Mouse (Mus musculus) liver, embryonic 13.5 days (tissue): Measurements from ENCODE around the gene Atp7a. TPM values are rescaled to one million over a fixed set of nuclear protein-coding genes. Genes with fewer than 3 reads are reported as not detected.

Experiments used
- ATAC-seq: fragments of 200-750 bp; cut with Nextera tagmentation; 2 replicates; pipeline ENCODE4 v1.8.0; 2017; ENCODE audit warnings: low read depth, mild to moderate bottlenecking, moderate number of reproducible peaks, moderate library complexity
- DNase-seq: peaks from one replicate; pipeline ENCODE4 v3.0.0; 2022
- H3K27ac ChIP-seq: fragments of 300-500 bp; sonication (generic); 2 replicates; pipeline ENCODE4 v1.5.1; 2015; ENCODE audit warnings: moderate library complexity, mild to moderate bottlenecking, inconsistent platforms
- H3K27me3 ChIP-seq: fragments of 300-500 bp; sonication (generic); 2 replicates; pipeline ENCODE4 v1.6.1; 2015; ENCODE audit warnings: mild to moderate bottlenecking, inconsistent platforms
- H3K36me3 ChIP-seq: fragments of 300-500 bp; sonication (generic); 2 replicates; pipeline ENCODE4 v1.6.1; 2015; ENCODE audit warnings: mild to moderate bottlenecking, inconsistent platforms
- H3K4me1 ChIP-seq: fragments of 300-500 bp; sonication (generic); replicated peaks from 2 replicates; pipeline ENCODE4 v1.6.1; 2015; ENCODE audit warnings: inconsistent platforms
- H3K4me2 ChIP-seq: fragments of 300-500 bp; sonication (generic); 2 replicates; pipeline ENCODE4 v1.6.1; 2015; ENCODE audit warnings: inconsistent platforms, mild to moderate bottlenecking, moderate library complexity
- H3K4me3 ChIP-seq: fragments of 300-500 bp; sonication (generic); replicated peaks from 2 replicates; pipeline ENCODE4 v1.5.1; 2015; ENCODE audit warnings: mild to moderate bottlenecking, inconsistent platforms
- H3K9ac ChIP-seq: fragments of 300-500 bp; sonication (generic); 2 replicates; pipeline ENCODE4 v1.6.1; 2015; ENCODE audit warnings: mild to moderate bottlenecking, inconsistent platforms
- H3K9me3 ChIP-seq: fragments of 300-500 bp; sonication (generic); replicated peaks from 2 replicates; pipeline ENCODE4 v1.6.1; 2016; ENCODE audit warnings: inconsistent platforms
- WGBS: fragments of 180-500 bp; shearing (Covaris S2); methylation state at CpG from one replicate; pipeline ENCODE4 v1.1.7; 2015; ENCODE audit not compliant: insufficient replicate concordance; 5-methylcytosine and 5-hydroxymethylcytosine counted together
- polyA plus RNA-seq: library from polyadenylated mRNA; unstranded; fragments of >200 nt; fragmentation: Nextera tagmentation; extraction: Ambion mirVana; gene quantifications from 2 replicates; pipeline ENCODE4 v1.2.1, GENCODE M21; 2015

The Atp7a gene
- polyA plus RNA-seq, 1 experiment from 2014 or later: 6.7 TPM

- DNase-seq (no peak), ATAC-seq (0 out of 2 replicates have a peak, but pooled peaks have one; percentile 20)
- Histone ChIP-seq H3K27me3 (no peaks in the 10 kb centered on the region), H3K4me3 (peak overlapping the region; percentile 40), H3K9me3 (no peaks in the 10 kb centered on the region), H3K4me1 (no peaks in the 10 kb centered on the region), H3K27ac (no peak overlapping the region), H3K4me2 (peak overlapping the region; percentile 55), H3K9ac (no peak overlapping the region), H3K36me3 (no peaks in the 10 kb centered on the region)
- WGBS: 47% methylated on average over 6 of the region's 6 CpGs
Measured at GRCm38 (mm10) chrX:106171853-106172154, 144.7 kb downstream of the Atp7a start.

Other genes starting within 250 kb of the Atp7a start
- 51.5 and 62.0 TPM in 2 replicates for gene Atrx, start 97.9 kb upstream of the Atp7a start, polyA plus RNA-seq
- 30.9 and 41.9 TPM in 2 replicates for gene Magt1, start 15.4 kb upstream of the Atp7a start, polyA plus RNA-seq
- 303 and 349 TPM in 2 replicates for gene Cox7b, start 11.6 kb upstream of the Atp7a start, polyA plus RNA-seq
- gene Tlr13, start 115.9 kb downstream of the Atp7a start, polyA plus RNA-seq: 0.43 and 0.67 TPM in 2 replicates
- gene Pgk1, start 159.8 kb downstream of the Atp7a start, polyA plus RNA-seq: 172 and 182 TPM in 2 replicates
- 6.9 and 8.3 TPM in 2 replicates for gene Taf9b, start 193.9 kb downstream of the Atp7a start, polyA plus RNA-seq
- gene Fnd3c2, start 228.1 kb downstream of the Atp7a start, polyA plus RNA-seq: not detected in 2 replicates